Mouse (Mus musculus) midbrain, embryonic 10.5 days (tissue): ENCODE results near the gene Ntn1. TPM values are rescaled to one million over a fixed set of nuclear protein-coding genes. Genes with fewer than 3 reads are reported as not detected.

Experiments used
- DNase-seq: peaks from one replicate; pipeline ENCODE4 v3.0.0-alpha.2; 2017; ENCODE audit warnings: low spot score
- H3K27ac ChIP-seq: fragments of 300-500 bp; sonication (generic); replicated peaks from 2 replicates; pipeline ENCODE4 v1.5.1; 2016; ENCODE audit warnings: mild to moderate bottlenecking
- H3K27me3 ChIP-seq: fragments of 300-500 bp; sonication (generic); 2 replicates; pipeline ENCODE4 v1.6.1; 2016; ENCODE audit warnings: low read depth, mild to moderate bottlenecking; ENCODE audit not compliant: poor library complexity, severe bottlenecking
- H3K36me3 ChIP-seq: fragments of 300-500 bp; sonication (generic); 2 replicates; pipeline ENCODE4 v1.6.1; 2016; ENCODE audit warnings: mild to moderate bottlenecking, moderate library complexity
- H3K4me1 ChIP-seq: fragments of 300-500 bp; sonication (generic); 2 replicates; pipeline ENCODE4 v1.6.1; 2016
- H3K4me3 ChIP-seq: fragments of 300-500 bp; sonication (generic); 2 replicates; pipeline ENCODE4 v1.5.1; 2016; ENCODE audit warnings: mild to moderate bottlenecking, moderate library complexity
- H3K9me3 ChIP-seq: fragments of 300-500 bp; sonication (generic); replicated peaks from 2 replicates; pipeline ENCODE4 v1.6.1; 2016; ENCODE audit warnings: mild to moderate bottlenecking
- WGBS: fragments of 180-500 bp; shearing (Covaris S2); methylation state at CpG from one replicate; pipeline ENCODE4 v1.1.7; 2016; 5-methylcytosine and 5-hydroxymethylcytosine counted together
- polyA plus RNA-seq: library from polyadenylated mRNA; unstranded; fragments of >200 nt; fragmentation: Nextera tagmentation; extraction: Ambion mirVana; gene quantifications from 2 replicates; pipeline ENCODE4 v1.2.1, GENCODE M21; 2016

Gene Ntn1
- polyA plus RNA-seq, 1 experiment from 2014 or later: 25.6 TPM

DNA sequence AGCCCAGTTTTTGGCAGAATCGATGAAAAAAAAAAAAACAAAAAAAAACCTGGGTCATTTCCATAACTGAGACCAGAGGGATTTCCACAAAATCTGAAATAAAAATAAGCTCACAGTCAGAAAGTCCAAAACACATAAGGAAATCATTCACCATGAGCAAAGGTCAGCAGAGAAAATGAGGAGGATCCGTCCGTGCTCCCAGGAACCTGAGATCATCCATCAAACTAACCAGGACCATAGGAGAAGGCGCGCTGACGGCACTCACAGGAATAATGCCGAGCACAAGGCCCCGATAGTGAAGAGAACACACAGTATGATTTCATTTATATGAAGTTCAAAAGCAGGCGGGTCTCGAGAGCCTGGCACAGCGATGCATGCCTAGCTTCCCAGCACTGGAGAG is 29.0 kb downstream of the Ntn1 start:
- no peak for DNase-seq
- 81% methylated on average over 11 of the region's 11 CpGs for WGBS
- Histone ChIP-seq H3K27ac (no peak overlapping the region), H3K9me3 (no peaks in the 10 kb centered on the region), H3K4me1 (peaks cover 36% of the 10 kb centered on the region), H3K27me3 (peaks cover 60% of the 10 kb centered on the region), H3K4me3 (no peak overlapping the region), H3K36me3 (peaks cover 74% of the 10 kb centered on the region)

DNA sequence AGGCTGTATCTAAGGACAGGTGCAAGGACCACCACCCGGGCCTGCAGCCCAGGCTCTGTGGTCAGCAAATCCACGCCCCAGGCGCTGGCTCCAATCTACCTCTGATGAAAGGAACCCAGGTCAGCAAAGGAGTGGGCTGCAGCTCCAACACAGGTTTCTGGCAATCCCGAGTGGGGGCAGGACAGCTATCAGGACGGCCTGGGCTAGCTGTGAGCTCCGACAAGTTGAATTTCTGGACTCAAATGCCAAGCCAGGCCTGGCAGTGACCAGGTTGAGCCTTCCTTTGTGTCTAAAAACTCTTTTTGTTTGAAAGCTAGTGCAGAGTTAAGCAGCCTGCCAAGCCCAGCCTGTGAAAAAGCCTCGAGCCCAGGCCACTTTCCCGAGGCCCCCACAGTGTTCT is 43.7 kb downstream of the Ntn1 start:
- 78% methylated on average over 8 of the region's 8 CpGs for WGBS
- no peak for DNase-seq
- peaks cover 76% of the 10 kb centered on the region for H3K36me3 ChIP-seq
- no peaks in the 10 kb centered on the region for H3K9me3 ChIP-seq
- H3K4me3 ChIP-seq: no peak overlapping the region
- H3K27ac ChIP-seq: no peak overlapping the region; the same call in 1 of the 2 replicates
- H3K4me1 ChIP-seq: peaks cover 5% of the 10 kb centered on the region; the same call in 1 of the 2 replicates
- H3K27me3 ChIP-seq: peaks cover 3% of the 10 kb centered on the region; the same call in 1 of the 2 replicates

DNA sequence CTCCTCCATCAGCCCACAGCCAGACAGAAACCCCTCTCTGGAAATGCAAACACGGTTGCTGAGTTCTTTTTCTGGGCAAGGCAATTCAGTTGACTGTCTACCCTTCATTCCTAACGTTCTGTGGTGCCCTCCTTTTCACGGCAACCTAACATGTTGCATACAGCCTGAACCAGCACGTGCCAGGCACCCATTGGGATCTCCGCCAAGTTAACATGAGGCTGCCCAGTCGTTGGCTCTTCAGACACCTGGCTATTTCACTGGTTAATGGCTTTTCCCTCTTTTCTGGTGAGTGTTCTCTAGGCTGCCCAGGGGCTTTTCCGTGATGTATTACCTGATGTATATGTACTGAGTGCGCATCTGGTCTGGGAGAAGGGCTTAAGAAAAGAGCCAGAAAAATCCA is 45.1 kb downstream of the Ntn1 start:
- Histone ChIP-seq H3K36me3 (peaks cover 76% of the 10 kb centered on the region), H3K27me3 (peaks cover 3% of the 10 kb centered on the region; the same call in 1 of the 2 replicates), H3K9me3 (no peaks in the 10 kb centered on the region), H3K27ac (no peak overlapping the region), H3K4me1 (peaks cover 3% of the 10 kb centered on the region; the same call in 1 of the 2 replicates), H3K4me3 (no peak overlapping the region)
- WGBS: 81% methylated on average over 8 of the region's 8 CpGs
- no peak for DNase-seq

DNA sequence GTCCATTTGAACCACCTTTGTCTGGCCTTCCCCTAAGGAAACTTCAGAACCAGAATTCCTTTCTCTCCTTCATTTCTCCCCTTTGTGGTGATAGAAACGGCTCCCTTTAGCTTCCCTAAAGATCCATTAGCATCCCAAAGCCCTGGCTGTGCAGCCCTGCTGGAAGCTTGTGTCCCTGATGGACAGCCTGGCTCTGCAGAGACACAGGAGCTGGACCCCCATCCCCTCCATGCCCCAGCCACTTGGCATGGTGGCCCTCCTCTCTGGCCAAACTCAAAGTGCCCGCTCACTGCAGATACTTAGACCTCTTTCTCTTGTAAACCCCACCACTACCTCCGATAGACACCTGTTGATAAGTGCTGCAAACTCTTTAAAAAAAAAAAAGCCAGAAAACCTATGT is 45.8 kb downstream of the Ntn1 start:
- Histone ChIP-seq H3K4me3 (no peak overlapping the region), H3K36me3 (peaks cover 76% of the 10 kb centered on the region), H3K4me1 (peaks cover 3% of the 10 kb centered on the region; the same call in 1 of the 2 replicates), H3K27me3 (peaks cover 3% of the 10 kb centered on the region; the same call in 1 of the 2 replicates), H3K9me3 (no peaks in the 10 kb centered on the region; the same call in 1 of the 2 replicates), H3K27ac (no peak overlapping the region)
- 76% methylated on average over 3 of the region's 3 CpGs for WGBS
- no peak for DNase-seq

DNA sequence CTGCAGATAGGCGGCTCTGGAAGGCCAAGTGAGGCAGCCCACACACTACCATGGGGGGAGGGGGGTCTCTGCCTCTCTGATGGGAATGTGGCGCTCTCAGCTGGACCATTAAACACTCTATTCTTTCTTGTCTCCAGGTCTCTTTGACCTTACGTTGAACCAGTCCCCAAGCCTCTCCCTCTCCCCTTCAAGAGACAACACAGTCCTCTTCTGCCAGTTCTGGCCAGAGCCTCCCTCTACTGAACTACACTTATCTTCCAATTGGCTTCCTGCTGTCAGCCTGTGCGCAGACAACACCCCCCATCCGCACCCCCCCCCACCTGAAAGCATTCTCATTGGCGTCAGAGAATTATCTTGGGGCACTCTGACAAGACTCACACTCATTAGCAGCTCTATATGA is 48.4 kb downstream of the Ntn1 start:
- 79% methylated on average over 6 of the region's 6 CpGs for WGBS
- H3K27ac ChIP-seq: no peak overlapping the region
- no peaks in the 10 kb centered on the region; the same call in 1 of the 2 replicates for H3K9me3 ChIP-seq
- peaks cover 3% of the 10 kb centered on the region; the same call in 1 of the 2 replicates for H3K27me3 ChIP-seq
- H3K4me1 ChIP-seq: peaks cover 3% of the 10 kb centered on the region; the same call in 1 of the 2 replicates
- H3K36me3 ChIP-seq: peaks cover 60% of the 10 kb centered on the region
- H3K4me3 ChIP-seq: no peak overlapping the region
- DNase-seq: no peak

DNA sequence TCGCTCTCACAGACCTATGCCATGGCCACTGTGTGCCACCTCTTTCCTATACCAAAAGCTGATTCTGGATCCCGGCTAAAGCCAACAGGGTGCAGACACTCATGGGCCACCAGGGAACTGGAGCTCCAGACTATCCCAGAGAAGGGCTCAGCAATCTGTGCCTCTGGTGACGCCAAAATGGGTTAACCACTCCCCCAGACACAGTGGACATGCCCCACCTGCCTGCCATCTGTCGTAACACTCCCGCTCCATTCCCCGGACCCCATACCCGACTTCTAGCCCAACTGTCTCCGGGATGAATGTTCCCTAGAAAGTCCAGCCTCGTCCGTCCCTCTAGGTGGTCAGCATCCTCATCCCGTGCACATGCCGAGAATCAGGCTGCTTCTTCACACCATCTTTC is 51.8 kb downstream of the Ntn1 start:
- Histone ChIP-seq H3K4me3 (no peak overlapping the region), H3K27me3 (peaks cover 3% of the 10 kb centered on the region; the same call in 1 of the 2 replicates), H3K27ac (no peak overlapping the region), H3K4me1 (0 out of 2 replicates have a peak, but pooled peaks cover 3% of the 10 kb centered on the region), H3K9me3 (no peaks in the 10 kb centered on the region; the same call in 1 of the 2 replicates), H3K36me3 (peaks cover 46% of the 10 kb centered on the region)
- DNase-seq: no peak
- 91% methylated on average over 12 of the region's 12 CpGs for WGBS

DNA sequence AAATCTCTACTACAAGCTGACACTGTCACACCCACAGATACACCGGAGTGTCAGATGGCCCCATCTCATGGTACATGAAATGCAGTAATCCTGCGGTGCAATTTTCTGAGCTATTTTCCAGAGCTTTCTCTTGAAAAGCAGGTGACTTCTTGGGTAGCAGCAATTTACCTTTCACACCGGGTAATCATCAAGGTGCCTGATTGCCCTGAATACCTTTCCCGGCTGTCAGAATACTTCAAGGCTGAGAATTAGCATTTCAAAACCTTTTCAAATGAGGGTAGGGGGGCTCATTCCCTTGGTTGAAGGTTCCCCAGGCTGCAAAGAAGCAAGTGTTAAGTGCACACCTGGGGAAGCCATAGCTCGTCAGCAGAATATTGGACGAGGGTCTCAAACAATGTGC is 52.5 kb downstream of the Ntn1 start:
- Histone ChIP-seq H3K27ac (no peak overlapping the region), H3K4me1 (peaks cover 6% of the 10 kb centered on the region; the same call in 1 of the 2 replicates), H3K9me3 (no peaks in the 10 kb centered on the region; the same call in 1 of the 2 replicates), H3K27me3 (no peaks in the 10 kb centered on the region), H3K4me3 (no peak overlapping the region), H3K36me3 (peaks cover 40% of the 10 kb centered on the region)
- WGBS: 68% methylated on average over 6 of the region's 6 CpGs
- no peak for DNase-seq

DNA sequence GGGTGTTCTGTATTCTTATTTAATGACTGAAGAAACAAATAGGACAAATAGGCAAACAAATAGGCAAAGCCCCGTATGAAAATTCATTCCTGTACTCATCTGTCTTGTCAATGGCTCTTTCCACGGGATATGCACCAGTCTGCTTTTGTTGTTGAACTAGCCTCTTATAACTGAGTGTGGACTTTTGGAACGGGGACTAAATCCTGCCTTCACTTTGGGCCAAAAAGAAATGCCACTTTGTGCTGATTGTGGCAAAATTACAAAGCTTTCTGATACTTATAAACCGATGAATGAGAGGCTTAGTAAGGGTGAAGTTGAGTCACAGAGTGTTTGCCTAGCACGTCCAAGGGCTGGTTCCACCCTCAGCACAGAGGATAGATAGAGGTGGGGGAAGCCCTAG is 53.1 kb downstream of the Ntn1 start:
- Histone ChIP-seq H3K4me3 (no peak overlapping the region), H3K27ac (no peak overlapping the region), H3K27me3 (no peaks in the 10 kb centered on the region), H3K9me3 (no peaks in the 10 kb centered on the region; the same call in 1 of the 2 replicates), H3K4me1 (peaks cover 10% of the 10 kb centered on the region), H3K36me3 (peaks cover 37% of the 10 kb centered on the region)
- no peak for DNase-seq
- WGBS: 82% methylated on average over 5 of the region's 5 CpGs

DNA sequence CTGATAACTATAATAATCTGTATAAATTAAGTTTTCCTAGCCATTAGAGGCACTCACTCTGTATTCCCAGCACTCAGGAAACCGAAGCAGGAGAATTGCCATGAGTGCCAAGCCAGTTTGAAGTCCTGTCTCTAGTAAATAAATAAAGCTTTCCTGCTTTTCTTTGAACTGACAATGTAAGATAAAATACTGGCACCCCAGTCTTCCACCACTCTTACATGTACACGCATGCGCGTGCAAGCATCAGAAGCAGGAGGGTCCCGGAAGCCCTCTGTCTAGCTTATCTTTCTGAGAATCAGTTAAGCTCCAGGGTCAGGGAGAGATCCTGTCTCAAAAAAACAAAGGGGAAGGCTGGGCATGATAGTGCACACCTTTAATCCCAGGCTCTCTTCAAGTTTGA is 54.5 kb downstream of the Ntn1 start:
- H3K36me3 ChIP-seq: peaks cover 24% of the 10 kb centered on the region
- H3K27ac ChIP-seq: no peak overlapping the region
- no peak for DNase-seq
- no peak overlapping the region for H3K4me3 ChIP-seq
- H3K4me1 ChIP-seq: peaks cover 24% of the 10 kb centered on the region
- WGBS: 94% methylated on average over 5 of the region's 5 CpGs
- H3K27me3 ChIP-seq: no peaks in the 10 kb centered on the region
- no peaks in the 10 kb centered on the region; the same call in 1 of the 2 replicates for H3K9me3 ChIP-seq

DNA sequence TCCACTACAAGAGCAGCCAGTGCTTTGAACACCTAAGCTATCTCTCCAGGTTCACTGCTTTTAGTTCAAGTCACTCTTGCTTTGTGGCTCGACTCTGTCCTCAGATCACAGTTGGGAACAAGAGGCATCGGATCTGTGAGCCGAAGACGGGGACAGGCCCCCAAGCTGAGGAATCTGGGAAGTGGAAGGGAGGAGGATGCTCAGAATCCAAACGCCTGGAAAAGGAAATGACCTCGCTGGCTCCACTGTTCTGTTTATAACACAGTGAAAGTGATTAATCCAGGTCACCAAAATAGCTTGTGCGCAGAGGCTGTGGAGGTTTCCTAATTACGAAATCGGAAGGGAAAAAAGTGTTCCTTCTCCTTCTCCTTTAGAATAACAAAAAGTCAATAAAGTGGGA is 56.4 kb downstream of the Ntn1 start:
- Histone ChIP-seq H3K27me3 (no peaks in the 10 kb centered on the region), H3K4me1 (peaks cover 27% of the 10 kb centered on the region), H3K9me3 (no peaks in the 10 kb centered on the region), H3K27ac (no peak overlapping the region), H3K4me3 (no peak overlapping the region), H3K36me3 (peaks cover 19% of the 10 kb centered on the region)
- no peak for DNase-seq
- 80% methylated on average over 9 of the region's 9 CpGs for WGBS

DNA sequence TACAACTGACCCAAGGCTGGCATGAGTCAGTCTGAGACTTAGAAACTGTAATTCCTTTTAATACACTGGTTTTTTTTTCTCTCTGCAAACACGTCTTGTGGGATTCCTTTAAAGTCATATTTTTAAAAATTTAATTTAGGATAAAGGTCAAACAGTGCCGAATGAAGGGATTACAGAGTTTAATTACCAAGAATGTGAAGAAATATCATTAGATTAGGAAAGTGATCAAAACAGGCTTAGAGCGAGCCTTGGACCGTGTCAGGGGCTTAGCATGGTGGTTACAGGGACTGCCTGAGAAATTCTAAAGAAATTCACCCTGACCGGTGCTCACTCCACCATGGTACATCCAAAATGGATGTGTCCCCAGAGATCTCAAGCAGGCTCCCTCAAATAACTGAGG is 57.9 kb downstream of the Ntn1 start:
- 79% methylated on average over 5 of the region's 5 CpGs for WGBS
- H3K4me1 ChIP-seq: peaks cover 27% of the 10 kb centered on the region
- DNase-seq: no peak

DNA sequence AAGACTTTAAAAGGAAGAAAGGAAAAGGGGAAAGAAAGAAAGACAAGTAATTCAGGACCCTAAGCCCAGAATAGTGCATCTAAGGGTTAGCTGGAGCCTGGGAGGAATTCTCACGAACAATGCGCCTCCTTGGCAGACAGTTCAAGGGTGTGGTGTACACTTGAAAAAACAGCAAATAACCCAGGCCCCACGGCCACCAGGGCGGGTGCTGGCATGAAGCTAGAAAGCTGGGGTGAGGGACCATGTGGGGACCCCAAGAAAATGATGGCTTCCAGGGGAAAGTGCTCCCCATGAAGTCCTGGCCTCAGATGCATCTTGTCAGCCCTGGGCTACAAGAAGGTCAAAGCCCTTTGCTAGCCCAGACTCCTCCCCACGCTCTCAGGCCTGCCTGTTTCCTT is 58.6 kb downstream of the Ntn1 start:
- no peaks in the 10 kb centered on the region for H3K9me3 ChIP-seq

More for the DNA sequence above, 57.9 kb downstream of the Ntn1 start:
- Histone ChIP-seq H3K4me3 (no peak overlapping the region), H3K27me3 (no peaks in the 10 kb centered on the region), H3K27ac (no peak overlapping the region), H3K36me3 (peaks cover 28% of the 10 kb centered on the region), H3K9me3 (no peaks in the 10 kb centered on the region)

DNA sequence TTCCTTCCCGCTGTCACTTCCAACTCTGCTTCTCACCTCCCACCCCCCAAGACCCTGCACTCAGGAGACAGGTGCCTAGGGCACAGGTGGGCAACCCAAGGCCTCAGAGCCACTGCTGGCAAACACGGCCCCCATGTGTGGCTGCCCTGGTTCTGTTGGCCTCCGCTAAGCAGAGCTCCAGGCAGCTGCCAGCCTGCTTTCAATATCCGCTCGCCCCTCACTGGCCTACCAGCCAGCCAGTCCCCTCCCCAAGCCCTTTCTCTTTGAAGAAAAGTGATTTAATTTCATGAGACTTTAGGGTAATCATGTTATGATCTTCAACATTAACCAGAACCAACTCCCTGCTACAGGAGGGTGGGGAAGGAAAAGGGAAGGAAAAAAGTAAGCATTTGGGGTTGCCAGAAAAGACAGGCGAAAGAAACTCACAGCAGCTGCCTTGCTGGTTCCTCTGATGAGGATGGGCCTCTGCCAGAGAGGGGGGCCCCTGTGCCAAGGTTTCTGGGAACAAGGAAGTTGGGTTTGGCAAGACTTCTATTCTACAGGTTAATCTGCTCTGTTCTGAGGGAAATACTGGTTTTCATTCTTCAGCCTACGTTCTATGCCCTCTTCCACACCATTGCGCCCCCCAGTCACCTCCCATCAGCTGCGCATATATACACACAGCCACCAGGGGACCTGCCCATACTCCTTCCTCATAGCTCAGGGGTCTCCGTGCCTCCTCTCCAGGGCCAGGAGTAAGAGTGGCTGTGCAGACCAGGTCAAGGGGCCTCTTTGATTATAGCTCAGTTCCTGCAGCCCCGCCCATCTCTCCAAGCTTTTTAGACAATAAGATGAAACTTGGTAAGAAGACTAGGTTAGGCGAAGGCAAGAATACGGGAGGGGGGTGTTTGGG is 59.3 kb downstream of the Ntn1 start:
- H3K4me1 ChIP-seq: peaks cover 24% of the 10 kb centered on the region
- H3K36me3 ChIP-seq: peaks cover 32% of the 10 kb centered on the region
- H3K4me3 ChIP-seq: no peak overlapping the region
- no peak for DNase-seq
- WGBS: 85% methylated on average over 13 of the region's 13 CpGs
- H3K9me3 ChIP-seq: no peaks in the 10 kb centered on the region
- no peaks in the 10 kb centered on the region for H3K27me3 ChIP-seq
- no peak overlapping the region for H3K27ac ChIP-seq

More for the DNA sequence above, 58.6 kb downstream of the Ntn1 start:
- WGBS: 82% methylated on average over 5 of the region's 5 CpGs
- Histone ChIP-seq H3K4me3 (no peak overlapping the region), H3K27ac (no peak overlapping the region), H3K4me1 (peaks cover 27% of the 10 kb centered on the region), H3K36me3 (peaks cover 28% of the 10 kb centered on the region), H3K27me3 (no peaks in the 10 kb centered on the region)
- DNase-seq: no peak
